Mouse (Mus musculus): ENCODE results near the gene 1700013G24Rik. TPM values are rescaled to one million over a fixed set of nuclear protein-coding genes. Genes with fewer than 3 reads are reported as not detected.

Gene 1700013G24Rik
- polyA plus RNA-seq, 1 experiment from 2014 or later, result not detected

DNA sequence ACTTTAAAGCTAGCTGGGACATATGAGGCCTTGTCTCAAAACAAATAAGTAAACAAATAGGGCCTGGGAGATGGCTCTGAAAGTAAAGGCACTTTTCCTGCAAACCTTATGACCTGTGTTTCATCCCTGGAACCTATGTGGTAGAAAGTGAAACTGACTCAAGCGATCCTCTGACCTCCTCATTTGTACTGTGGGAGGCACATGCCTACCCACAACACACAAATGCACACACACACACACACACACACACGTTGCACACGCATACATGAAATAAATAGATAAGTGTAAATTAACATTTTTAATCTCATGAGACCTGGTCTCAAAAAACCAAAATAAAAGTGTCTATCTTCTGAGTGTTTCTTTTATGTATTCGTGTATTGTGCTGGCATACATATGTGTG, 7.2 kb upstream of the 1700013G24Rik start:
- Histone ChIP-seq H3K9me3 (replicated peaks) (no peaks in the 10 kb centered on the region), H3K36me3 (no peaks in the 10 kb centered on the region), H3K4me1 (no peaks in the 10 kb centered on the region), H3K27me3 (ENCODE audit: low read depth, poor library complexity, severe bottlenecking) (no peaks in the 10 kb centered on the region), H3K4me3 (no peak overlapping the region), H3K27ac (replicated peaks) (no peak overlapping the region)
- no peak for DNase-seq (ENCODE audit: low spot score)
- WGBS, result 92% methylated on average over 4 of the region's 4 CpGs

DNA sequence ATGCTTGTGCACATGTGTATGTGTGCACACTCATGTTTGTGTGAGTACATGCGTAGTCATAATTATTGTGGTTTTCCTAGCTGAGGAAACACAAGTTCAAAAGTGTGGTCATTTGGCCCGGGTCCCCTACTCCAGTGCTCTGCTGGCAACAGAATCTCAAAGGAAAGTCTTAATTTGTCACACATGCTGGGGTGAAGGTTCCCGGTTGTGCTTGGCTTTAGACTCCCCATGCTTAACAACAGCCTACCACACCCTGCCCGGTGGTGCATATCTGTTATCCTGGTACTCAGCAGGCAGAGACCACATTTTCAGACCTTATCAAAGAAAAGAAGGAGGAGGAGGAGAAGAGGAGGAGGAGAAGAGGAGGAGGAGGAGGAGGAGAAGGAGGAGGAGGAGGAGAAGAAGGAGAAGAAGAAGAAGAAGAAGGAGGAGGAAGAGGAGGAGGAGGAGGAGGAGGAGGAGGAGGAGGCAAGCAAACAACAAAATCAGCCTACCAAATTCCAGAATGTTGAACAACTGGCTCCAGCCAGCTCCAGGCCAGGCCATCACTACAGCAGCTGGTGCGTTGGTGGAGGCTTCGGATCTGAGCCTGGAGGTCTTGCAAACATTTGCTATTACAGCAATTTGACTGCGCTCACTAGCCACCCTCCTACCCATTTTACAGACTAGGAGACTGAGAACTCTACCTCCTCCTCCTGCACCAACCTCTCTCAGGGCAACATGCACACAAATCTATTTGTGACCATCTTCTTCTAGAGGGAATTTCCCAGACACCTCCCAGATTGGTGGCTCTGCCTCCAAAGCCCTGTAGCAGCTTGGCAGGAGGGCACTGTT, 5.5 kb upstream of the 1700013G24Rik start:
- Histone ChIP-seq H3K36me3 (no peaks in the 10 kb centered on the region), H3K4me1 (no peaks in the 10 kb centered on the region), H3K9me3 (replicated peaks) (no peaks in the 10 kb centered on the region), H3K27me3 (ENCODE audit: low read depth, poor library complexity, severe bottlenecking) (no peaks in the 10 kb centered on the region), H3K27ac (replicated peaks) (no peak overlapping the region), H3K4me3 (no peak overlapping the region)
- WGBS, result 75% methylated on average over 7 of the region's 7 CpGs
- no peak for DNase-seq (ENCODE audit: low spot score)

DNA sequence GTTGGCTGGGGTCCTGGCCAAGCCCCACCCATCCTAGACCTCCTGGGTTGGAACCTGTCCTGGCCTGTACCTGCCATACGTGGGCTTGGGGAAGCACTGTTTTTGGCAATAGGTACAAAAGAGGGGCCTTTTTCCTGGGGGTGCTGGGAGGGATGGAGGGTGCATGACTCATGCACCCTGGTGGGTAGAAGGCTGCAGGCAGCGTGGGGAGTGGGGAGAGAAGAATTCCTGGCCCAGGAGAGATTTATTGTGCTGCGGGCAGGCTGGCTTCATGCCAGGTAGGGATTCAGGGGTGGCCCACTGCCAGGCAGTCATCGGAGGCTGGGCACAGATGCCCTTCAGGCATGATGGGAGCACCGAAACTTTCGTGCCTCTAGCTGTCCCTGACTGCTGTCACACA, 4.9 kb upstream of the 1700013G24Rik start:
- Histone ChIP-seq H3K9me3 (replicated peaks) (no peaks in the 10 kb centered on the region), H3K27me3 (ENCODE audit: low read depth, poor library complexity, severe bottlenecking) (no peaks in the 10 kb centered on the region), H3K4me1 (no peaks in the 10 kb centered on the region), H3K4me3 (no peak overlapping the region), H3K27ac (replicated peaks) (no peak overlapping the region), H3K36me3 (no peaks in the 10 kb centered on the region)
- 78% methylated on average over 6 of the region's 6 CpGs for WGBS
- DNase-seq (ENCODE audit: low spot score), result no peak

DNA sequence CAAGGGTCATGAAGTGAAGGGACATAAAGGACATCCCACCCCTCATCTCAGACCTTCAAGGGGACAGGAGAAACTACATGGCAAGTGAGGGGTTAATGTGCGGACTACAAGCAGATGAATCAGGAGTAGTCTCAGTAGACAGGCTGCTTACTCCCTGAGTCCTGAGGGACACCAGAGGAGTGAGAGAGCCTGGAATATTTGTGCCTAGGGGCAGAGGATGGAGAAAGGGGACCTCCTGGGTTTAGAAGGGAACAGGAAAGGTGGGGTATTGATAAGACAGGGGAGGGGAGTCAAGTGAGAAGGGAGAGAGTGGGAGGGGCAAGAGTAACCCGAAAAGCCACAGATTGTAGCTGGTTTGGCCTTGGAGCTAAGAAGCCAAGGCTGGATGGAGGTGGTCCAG, 4.4 kb upstream of the 1700013G24Rik start:
- H3K4me1 ChIP-seq, result no peaks in the 10 kb centered on the region
- no peak overlapping the region for H3K4me3 ChIP-seq
- no peak for DNase-seq (ENCODE audit: low spot score)
- H3K27ac ChIP-seq (replicated peaks), result no peak overlapping the region
- WGBS, result 69% methylated on average over 2 of the region's 2 CpGs
- no peaks in the 10 kb centered on the region for H3K36me3 ChIP-seq
- no peaks in the 10 kb centered on the region for H3K9me3 ChIP-seq (replicated peaks)
- no peaks in the 10 kb centered on the region for H3K27me3 ChIP-seq (ENCODE audit: low read depth, poor library complexity, severe bottlenecking)

DNA sequence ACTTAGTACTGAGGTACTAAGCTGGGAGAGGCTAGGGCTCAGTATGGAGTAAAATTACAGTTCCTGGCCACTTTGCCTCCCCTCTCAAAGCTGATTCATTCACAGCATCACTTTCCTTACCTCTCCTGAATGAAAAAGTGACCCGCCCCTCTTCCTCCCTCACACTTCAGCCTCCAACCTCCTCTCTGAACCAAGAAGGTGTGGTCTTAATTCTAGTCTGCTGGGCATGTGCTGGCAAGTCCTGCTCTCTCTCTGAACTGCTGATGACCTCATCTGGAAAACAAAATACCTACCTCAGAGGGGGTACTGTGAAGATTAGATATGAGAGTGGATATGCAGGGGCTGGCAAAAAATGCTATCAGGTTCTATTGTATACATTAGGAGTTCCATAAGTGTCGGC, 4.0 kb upstream of the 1700013G24Rik start:
- 73% methylated on average over 2 of the region's 2 CpGs for WGBS
- no peak overlapping the region for H3K27ac ChIP-seq (replicated peaks)
- 0 out of 2 replicates have a peak, but pooled peaks cover 3% of the 10 kb centered on the region for H3K4me1 ChIP-seq
- no peaks in the 10 kb centered on the region for H3K27me3 ChIP-seq (ENCODE audit: low read depth, poor library complexity, severe bottlenecking)
- H3K4me3 ChIP-seq, result no peak overlapping the region
- DNase-seq (ENCODE audit: low spot score), result no peak
- no peaks in the 10 kb centered on the region for H3K36me3 ChIP-seq
- H3K9me3 ChIP-seq (replicated peaks), result no peaks in the 10 kb centered on the region

DNA sequence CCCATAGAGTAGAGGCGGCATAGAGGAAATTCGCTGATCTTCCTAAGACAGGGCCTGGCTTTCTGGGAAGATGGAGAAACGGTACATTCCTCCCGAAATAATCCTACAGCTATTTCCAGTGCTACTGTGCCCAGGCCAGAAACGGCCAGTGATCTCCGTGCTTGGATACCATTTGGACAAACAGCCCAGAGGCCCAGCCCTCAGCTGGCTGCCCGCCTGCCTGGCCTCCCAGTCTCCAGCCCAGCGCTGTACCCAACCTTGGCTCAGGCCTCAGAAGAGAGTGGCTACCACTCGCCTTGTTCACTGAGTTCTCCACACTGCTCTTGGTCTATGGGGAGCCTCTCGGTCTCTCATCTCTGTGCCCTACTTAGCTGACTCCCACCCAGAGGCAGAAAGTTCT, 3.4 kb upstream of the 1700013G24Rik start:
- DNase-seq (ENCODE audit: low spot score), result no peak
- H3K27me3 ChIP-seq (ENCODE audit: low read depth, poor library complexity, severe bottlenecking), result no peaks in the 10 kb centered on the region
- no peak overlapping the region for H3K4me3 ChIP-seq
- 89% methylated on average over 10 of the region's 10 CpGs for WGBS
- H3K4me1 ChIP-seq, result 0 out of 2 replicates have a peak, but pooled peaks cover 4% of the 10 kb centered on the region
- H3K9me3 ChIP-seq (replicated peaks), result no peaks in the 10 kb centered on the region
- no peak overlapping the region for H3K27ac ChIP-seq (replicated peaks)
- no peaks in the 10 kb centered on the region for H3K36me3 ChIP-seq

DNA sequence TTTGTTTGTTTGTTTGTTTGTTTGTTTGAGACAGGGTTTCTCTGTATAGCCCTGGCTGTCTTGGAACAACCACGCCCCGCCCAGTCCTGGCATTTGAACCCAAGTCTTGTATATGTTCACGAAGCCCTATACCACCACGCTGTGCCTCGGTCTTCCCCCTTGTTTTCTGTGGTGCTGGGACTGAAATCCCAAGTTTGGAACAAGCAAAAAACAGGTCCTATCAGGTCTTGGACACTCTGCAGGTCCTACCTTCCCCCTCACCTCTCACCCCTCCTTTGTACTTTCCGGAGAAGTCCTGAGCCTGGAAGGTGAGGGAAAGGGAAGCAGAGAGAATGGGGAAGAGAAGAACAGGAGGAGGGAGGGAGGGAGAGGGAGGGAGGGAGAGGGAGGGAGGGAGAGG, 894 bp upstream of the 1700013G24Rik start:
- WGBS, result 92% methylated on average over 6 of the region's 6 CpGs

DNA sequence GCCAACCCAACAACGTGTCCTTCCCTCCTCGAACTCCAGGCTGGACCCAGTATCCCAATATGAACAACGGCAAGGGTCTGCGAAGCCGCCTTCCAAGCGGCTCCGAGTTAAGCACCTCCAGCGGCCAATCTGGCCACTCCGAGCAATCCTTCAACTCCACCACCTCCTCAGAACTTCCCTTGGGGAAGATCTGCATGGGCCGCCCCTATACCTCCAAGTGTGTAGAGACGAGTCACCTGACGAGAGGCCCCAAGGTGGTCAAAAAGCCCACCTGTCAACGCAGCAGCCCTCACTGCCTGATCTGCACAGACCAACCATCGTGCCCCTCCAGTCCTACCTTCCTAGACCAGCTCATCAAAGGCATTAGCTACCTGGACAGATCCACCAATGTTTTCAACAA, 1.5 kb downstream of the 1700013G24Rik start:
- Histone ChIP-seq H3K36me3 (no peaks in the 10 kb centered on the region), H3K4me1 (peaks cover 9% of the 10 kb centered on the region; the same call in 1 of the 2 replicates), H3K9me3 (replicated peaks) (no peaks in the 10 kb centered on the region), H3K27me3 (ENCODE audit: low read depth, poor library complexity, severe bottlenecking) (no peaks in the 10 kb centered on the region), H3K4me3 (no peak overlapping the region), H3K27ac (replicated peaks) (no peak overlapping the region)
- DNase-seq (ENCODE audit: low spot score), result no peak
- 90% methylated on average over 14 of the region's 14 CpGs for WGBS

More for the DNA sequence above, 894 bp upstream of the 1700013G24Rik start:
- 0 out of 2 replicates have a peak, but pooled peaks cover 4% of the 10 kb centered on the region for H3K4me1 ChIP-seq
- no peak overlapping the region for H3K4me3 ChIP-seq
- H3K9me3 ChIP-seq (replicated peaks), result no peaks in the 10 kb centered on the region
- no peak overlapping the region for H3K27ac ChIP-seq (replicated peaks)
- no peaks in the 10 kb centered on the region for H3K36me3 ChIP-seq
- H3K27me3 ChIP-seq (ENCODE audit: low read depth, poor library complexity, severe bottlenecking), result no peaks in the 10 kb centered on the region
- no peak for DNase-seq (ENCODE audit: low spot score)

DNA sequence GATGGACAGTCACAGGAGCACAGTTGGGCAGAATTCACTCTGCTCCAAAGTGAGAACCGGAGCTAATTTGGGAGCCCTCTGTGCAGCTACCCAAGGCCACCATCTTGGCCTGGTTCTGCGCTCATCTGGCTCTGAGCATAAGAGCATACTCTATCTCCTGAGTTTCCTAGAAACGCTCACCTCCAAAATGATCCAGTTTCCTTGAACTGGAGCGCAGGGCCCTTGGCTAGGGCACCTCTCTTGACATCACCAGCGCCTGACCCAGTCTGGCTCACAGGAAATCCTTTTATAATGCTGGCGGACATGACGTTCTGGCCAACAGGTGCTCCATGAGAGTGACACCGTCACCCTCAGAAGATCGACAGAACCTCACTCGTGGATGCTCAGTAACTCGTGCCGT, 3.5 kb downstream of the 1700013G24Rik start:
- no peak overlapping the region for H3K27ac ChIP-seq (replicated peaks)
- 90% methylated on average over 12 of the region's 12 CpGs for WGBS
- DNase-seq (ENCODE audit: low spot score), result no peak
- no peaks in the 10 kb centered on the region for H3K27me3 ChIP-seq (ENCODE audit: low read depth, poor library complexity, severe bottlenecking)
- H3K36me3 ChIP-seq, result no peaks in the 10 kb centered on the region
- peaks cover 21% of the 10 kb centered on the region for H3K4me1 ChIP-seq
- H3K4me3 ChIP-seq, result no peak overlapping the region
- no peaks in the 10 kb centered on the region for H3K9me3 ChIP-seq (replicated peaks)

DNA sequence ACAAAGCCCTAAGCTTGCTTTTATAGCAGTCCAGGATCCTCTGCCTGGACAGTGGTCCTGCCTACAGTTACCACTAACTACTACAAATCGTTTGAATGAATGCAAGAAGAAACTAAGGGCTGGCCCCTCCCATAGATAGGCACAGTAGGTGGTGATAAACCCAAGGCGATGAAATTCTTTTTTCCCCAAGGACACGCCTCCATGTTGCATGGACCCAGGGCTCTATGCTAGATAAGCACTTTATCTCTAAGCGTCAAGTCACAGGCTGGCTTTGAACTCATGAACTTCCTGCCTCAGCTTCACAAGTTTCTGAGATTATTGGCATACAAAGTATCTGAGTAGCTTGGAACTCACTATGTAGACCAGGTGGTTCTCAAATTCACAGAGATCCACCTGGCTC, 4.2 kb downstream of the 1700013G24Rik start:
- peaks cover 23% of the 10 kb centered on the region for H3K4me1 ChIP-seq
- H3K9me3 ChIP-seq (replicated peaks), result no peaks in the 10 kb centered on the region
- H3K36me3 ChIP-seq, result no peaks in the 10 kb centered on the region
- no peaks in the 10 kb centered on the region for H3K27me3 ChIP-seq (ENCODE audit: low read depth, poor library complexity, severe bottlenecking)
- H3K4me3 ChIP-seq, result no peak overlapping the region
- DNase-seq (ENCODE audit: low spot score), result no peak
- no peak overlapping the region for H3K27ac ChIP-seq (replicated peaks)
- WGBS, result 79% methylated on average over 4 of the region's 4 CpGs

DNA sequence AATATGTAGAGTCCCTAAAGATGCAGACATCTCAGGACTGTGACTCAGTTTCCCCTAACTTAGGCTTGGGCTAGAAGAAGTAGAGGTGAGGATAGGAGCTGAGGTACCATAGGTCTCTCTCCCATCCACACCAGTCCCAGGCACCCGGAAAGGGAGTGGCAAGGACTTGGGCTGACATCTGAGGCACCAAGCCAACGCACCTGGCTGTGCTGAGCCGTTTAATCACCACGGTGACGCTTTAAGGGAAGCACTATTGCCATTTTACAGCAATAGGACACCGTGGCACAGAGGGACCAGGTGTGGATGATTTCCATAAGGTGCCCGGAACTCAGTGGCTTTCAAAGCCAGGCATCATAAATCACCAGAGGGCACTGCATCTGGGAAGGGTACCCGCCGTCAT, 5.2 kb downstream of the 1700013G24Rik start:
- Histone ChIP-seq H3K4me3 (no peak overlapping the region), H3K9me3 (replicated peaks) (no peaks in the 10 kb centered on the region), H3K27ac (replicated peaks) (no peak overlapping the region), H3K27me3 (ENCODE audit: low read depth, poor library complexity, severe bottlenecking) (no peaks in the 10 kb centered on the region), H3K4me1 (peaks cover 25% of the 10 kb centered on the region), H3K36me3 (no peaks in the 10 kb centered on the region)
- no peak for DNase-seq (ENCODE audit: low spot score)
- 89% methylated on average over 9 of the region's 9 CpGs for WGBS

DNA sequence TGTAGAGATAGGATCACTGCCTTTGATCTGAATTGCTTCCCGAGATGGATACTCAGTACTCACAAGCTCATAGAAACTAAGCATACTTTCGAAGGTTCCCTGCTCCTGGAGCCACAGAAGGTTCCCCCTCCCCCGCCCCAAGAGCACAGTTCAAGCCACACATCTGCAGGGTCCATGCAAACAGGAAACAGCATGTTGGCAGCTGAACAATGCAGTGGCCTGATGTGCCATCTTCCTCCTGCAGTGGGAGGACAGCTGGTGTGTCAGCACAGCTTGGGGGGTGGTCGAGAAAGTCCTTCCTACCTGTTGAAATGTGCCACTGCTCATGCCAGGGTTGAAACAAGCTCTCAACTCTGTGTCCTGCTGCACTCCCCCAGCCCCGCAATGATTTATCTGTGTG, 5.8 kb downstream of the 1700013G24Rik start:
- Histone ChIP-seq H3K36me3 (no peaks in the 10 kb centered on the region), H3K9me3 (replicated peaks) (no peaks in the 10 kb centered on the region), H3K27me3 (ENCODE audit: low read depth, poor library complexity, severe bottlenecking) (no peaks in the 10 kb centered on the region), H3K27ac (replicated peaks) (no peak overlapping the region), H3K4me1 (peaks cover 25% of the 10 kb centered on the region), H3K4me3 (no peak overlapping the region)
- DNase-seq (ENCODE audit: low spot score), result no peak
- WGBS, result 76% methylated on average over 5 of the region's 5 CpGs

DNA sequence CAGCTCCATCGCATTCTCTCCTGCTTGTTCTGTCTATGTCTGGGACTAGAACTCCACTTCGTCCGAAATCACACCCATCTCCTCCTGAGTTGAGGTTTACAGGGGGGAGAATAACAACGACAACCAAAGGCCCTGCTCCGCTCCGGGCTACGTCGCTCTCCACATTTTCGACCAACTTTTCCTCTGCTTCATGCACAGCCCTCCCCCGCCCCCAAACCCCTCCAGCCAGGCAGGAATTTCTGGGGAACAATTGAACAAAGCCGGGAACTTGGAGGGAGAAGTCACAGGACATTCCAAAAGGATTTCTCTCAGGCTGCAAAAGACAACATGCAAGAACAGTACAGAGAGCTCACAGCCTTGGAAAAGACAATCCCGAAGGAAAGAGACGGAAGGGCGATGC, 7.6 kb downstream of the 1700013G24Rik start:
- Histone ChIP-seq H3K36me3 (no peaks in the 10 kb centered on the region), H3K4me3 (no peak overlapping the region), H3K27me3 (ENCODE audit: low read depth, poor library complexity, severe bottlenecking) (no peaks in the 10 kb centered on the region), H3K27ac (replicated peaks) (peak overlapping the region; percentile 71), H3K4me1 (peaks cover 31% of the 10 kb centered on the region), H3K9me3 (replicated peaks) (no peaks in the 10 kb centered on the region)
- no peak for DNase-seq (ENCODE audit: low spot score)
- WGBS, result 66% methylated on average over 14 of the region's 14 CpGs

Data from midbrain, embryonic 10.5 days (tissue).